Mouse (Mus musculus): ENCODE measurements around the gene Ccdc85b. TPM values are rescaled to one million over a fixed set of nuclear protein-coding genes. Genes with fewer than 3 reads are reported as not detected.
"Not testable (repeated sequence)": the region's sequence is repeated elsewhere in the genome, so short reads cannot be mapped to it uniquely, and the experiment has no call there.

The Ccdc85b gene
- polyA plus RNA-seq, 1 experiment from 2014 or later = 10.0 TPM

- no peak overlapping the region for H3K4me2 ChIP-seq
- no peak for TF ChIP-seq CTCF (IDR thresholded peaks at IDR 0.05; ENCODE audit: low read depth)
- no peak overlapping the region for H3K4me3 ChIP-seq (ENCODE audit: low read depth, low read length)
- H3K27ac ChIP-seq (ENCODE audit: low read depth) = no peak overlapping the region
- DNase-seq = no peak
- ATAC-seq (ENCODE audit: insufficient read depth) = no peak
- WGBS = 76% methylated on average over 4 of the region's 4 CpGs
- peaks cover 58% of the 10 kb centered on the region for H3K36me3 ChIP-seq (ENCODE audit: insufficient read depth)
- no peaks in the 10 kb centered on the region for H3K27me3 ChIP-seq (ENCODE audit: insufficient read depth, low read length)
- peaks cover 4% of the 10 kb centered on the region; the same call in 1 of the 2 replicates for H3K4me1 ChIP-seq (ENCODE audit: insufficient read depth)
- no peaks in the 10 kb centered on the region for H3K9me3 ChIP-seq (ENCODE audit: low read depth, low read length)
- no peak overlapping the region for H3K9ac ChIP-seq
Measured at GRCm38 (mm10) chr19:5492641-5493040, 34.9 kb upstream of the Ccdc85b start.

GRCm38 (mm10) chr19:5490898-5491708 lies 33.4 kb upstream of the Ccdc85b start:
- H3K4me1 ChIP-seq (ENCODE audit: insufficient read depth) = peaks cover 7% of the 10 kb centered on the region; the same call in 1 of the 2 replicates
- peak overlapping the region; percentile 99 for H3K4me3 ChIP-seq (ENCODE audit: low read depth, low read length)
- peak overlapping the region; percentile 87 for H3K4me2 ChIP-seq
- H3K9me3 ChIP-seq (ENCODE audit: low read depth, low read length) = no peaks in the 10 kb centered on the region
- peak overlapping the region; percentile 94 for H3K9ac ChIP-seq
- ATAC-seq (ENCODE audit: insufficient read depth) = peak; percentile 7
- no peak for TF ChIP-seq CTCF (IDR thresholded peaks at IDR 0.05; ENCODE audit: low read depth)
- DNase-seq = peak; percentile 89
- no peaks in the 10 kb centered on the region for H3K27me3 ChIP-seq (ENCODE audit: insufficient read depth, low read length)
- peaks cover 44% of the 10 kb centered on the region for H3K36me3 ChIP-seq (ENCODE audit: insufficient read depth)
- under 1% methylated on average over 59 of the region's 59 CpGs for WGBS
- H3K27ac ChIP-seq (ENCODE audit: low read depth) = peak overlapping the region; percentile 97

GRCm38 (mm10) chr19:5490313-5490897 lies 32.7 kb upstream of the Ccdc85b start, which contains the start of gene Cfl1:
TSS of gene Cfl1 (plus strand) at chr19:5490455.
- Histone ChIP-seq H3K4me3 (ENCODE audit: low read depth, low read length) (peak within 1 kb of the TSS; percentile 99), H3K27me3 (ENCODE audit: insufficient read depth, low read length) (no peaks in the 10 kb centered on the region), H3K9me3 (ENCODE audit: low read depth, low read length) (no peaks in the 10 kb centered on the region), H3K9ac (peak within 1 kb of the TSS; percentile 94), H3K36me3 (ENCODE audit: insufficient read depth) (peaks cover 44% of the 10 kb centered on the region), H3K27ac (ENCODE audit: low read depth) (peak within 1 kb of the TSS; percentile 97), H3K4me2 (peak within 1 kb of the TSS; percentile 87), H3K4me1 (ENCODE audit: insufficient read depth) (peaks cover 8% of the 10 kb centered on the region; the same call in 1 of the 2 replicates)
- under 1% methylated on average over 61 of the region's 62 CpGs for WGBS
- ATAC-seq (ENCODE audit: insufficient read depth) (peak; percentile 44), DNase-seq (peak; percentile 98)
- 0 out of 2 replicates have a peak, but pooled peaks have one; percentile 3 for TF ChIP-seq CTCF (IDR thresholded peaks at IDR 0.05; ENCODE audit: low read depth)

- Histone ChIP-seq H3K36me3 (ENCODE audit: insufficient read depth) (peaks cover 44% of the 10 kb centered on the region), H3K4me2 (peak overlapping the region; percentile 87), H3K4me3 (ENCODE audit: low read depth, low read length) (peak overlapping the region; percentile 99; the same call in 1 of the 2 replicates), H3K4me1 (ENCODE audit: insufficient read depth) (peaks cover 12% of the 10 kb centered on the region; the same call in 1 of the 2 replicates), H3K27ac (ENCODE audit: low read depth) (peak overlapping the region; percentile 97)
- not testable (repeated sequence) for H3K9ac ChIP-seq; DNase-seq; ATAC-seq (ENCODE audit: insufficient read depth); H3K27me3 ChIP-seq (ENCODE audit: insufficient read depth, low read length); H3K9me3 ChIP-seq (ENCODE audit: low read depth, low read length)
- WGBS = 40% methylated on average over 10 of the region's 10 CpGs
Measured at GRCm38 (mm10) chr19:5489721-5490120, 32.0 kb upstream of the Ccdc85b start.

- peak; percentile 42 for TF ChIP-seq CTCF (IDR thresholded peaks at IDR 0.05; ENCODE audit: low read depth)
- H3K4me1 ChIP-seq (ENCODE audit: insufficient read depth) = peaks cover 12% of the 10 kb centered on the region; the same call in 1 of the 2 replicates
- H3K36me3 ChIP-seq (ENCODE audit: insufficient read depth) = peaks cover 44% of the 10 kb centered on the region
- under 1% methylated on average over 26 of the region's 26 CpGs for WGBS
- peak overlapping the region; percentile 57 for H3K4me3 ChIP-seq (ENCODE audit: low read depth, low read length)
- peak overlapping the region; percentile 97 for H3K27ac ChIP-seq (ENCODE audit: low read depth)
- H3K27me3 ChIP-seq (ENCODE audit: insufficient read depth, low read length) = no peaks in the 10 kb centered on the region
- DNase-seq = peak; percentile 99
- H3K9me3 ChIP-seq (ENCODE audit: low read depth, low read length) = no peaks in the 10 kb centered on the region
- peak overlapping the region; percentile 57 for H3K9ac ChIP-seq
- peak; percentile 86 for ATAC-seq (ENCODE audit: insufficient read depth)
- H3K4me2 ChIP-seq = peak overlapping the region; percentile 87
Measured at GRCm38 (mm10) chr19:5488878-5489571, 31.3 kb upstream of the Ccdc85b start.

GRCm38 (mm10) chr19:5487768-5488550 lies 30.3 kb upstream of the Ccdc85b start, which contains the start of gene Mus81:
TSS of gene Mus81 (minus strand) at chr19:5488402.
- ATAC-seq (ENCODE audit: insufficient read depth) = peak; percentile 75
- Histone ChIP-seq H3K27ac (ENCODE audit: low read depth) (peak within 1 kb of the TSS; percentile 97), H3K36me3 (ENCODE audit: insufficient read depth) (peaks cover 44% of the 10 kb centered on the region), H3K27me3 (ENCODE audit: insufficient read depth, low read length) (no peaks in the 10 kb centered on the region), H3K9me3 (ENCODE audit: low read depth, low read length) (no peaks in the 10 kb centered on the region), H3K4me1 (ENCODE audit: insufficient read depth) (peaks cover 12% of the 10 kb centered on the region; the same call in 1 of the 2 replicates), H3K9ac (peak within 1 kb of the TSS; percentile 64), H3K4me2 (peak within 1 kb of the TSS; percentile 87), H3K4me3 (ENCODE audit: low read depth, low read length) (peak within 1 kb of the TSS; percentile 57)
- peak; percentile 98 for DNase-seq
- TF ChIP-seq CTCF (IDR thresholded peaks at IDR 0.05; ENCODE audit: low read depth) = peak; percentile 95
- under 1% methylated on average over 39 of the region's 39 CpGs for WGBS

All from lung, embryonic 14.5 days (tissue).